In genomic region chr3:87508205-87508901, GRCm38 (mm10) we compare ENCODE assay signal across 8 mouse cellular contexts. TPM values are rescaled to one million over a fixed set of nuclear protein-coding genes. Genes with fewer than 3 reads are reported as not detected.
DNase-seq lines count a peak whose midpoint lies in the region; ATAC-seq lines count a peak whose summit lies in the region.

No protein-coding gene starts in this region.

- peak overlapping the region; percentile 16; the same call in 1 of the 2 replicates for H3K27ac ChIP-seq in heart, embryonic 13.5 days (replicated peaks)
- H3K27ac ChIP-seq in kidney, embryonic 16.5 days (ENCODE audit: low read length): no peak overlapping the region

- peak overlapping the region; percentile 32 for H3K4me3 ChIP-seq in heart, embryonic 13.5 days
- no peak overlapping the region for H3K4me3 ChIP-seq in kidney, embryonic 16.5 days (ENCODE audit: low read length)

- H3K4me2 ChIP-seq in heart, embryonic 13.5 days: peak overlapping the region; percentile 63
- peak overlapping the region; percentile 41 for H3K4me2 ChIP-seq in kidney, embryonic 16.5 days (replicated peaks; ENCODE audit: low read depth, low read length)

- 22% methylated on average over 17 of the region's 17 CpGs for WGBS in heart, embryonic 13.5 days
- 24% methylated on average over 17 of the region's 17 CpGs for WGBS in kidney, embryonic 16.5 days

- peaks cover 33% of the 10 kb centered on the region for H3K4me1 ChIP-seq in heart, embryonic 13.5 days
- 0 out of 2 replicates have a peak, but pooled peaks cover 4% of the 10 kb centered on the region for H3K4me1 ChIP-seq in kidney, embryonic 16.5 days (ENCODE audit: insufficient read depth, low read length)

- DNase-seq in CD4-positive helper T cell, adult 2 months (ENCODE audit: low read depth, low spot score): peak; percentile 84
- DNase-seq in brain, adult 2 months (ENCODE audit: low read depth, low spot score): peak; percentile 91
- DNase-seq in liver: peak; percentile 80
- peak; percentile 81 to 87 for DNase-seq in spleen, postnatal 36 days (ENCODE audit: low spot score in 2 of 2)

- peaks cover 20% of the 10 kb centered on the region for H3K27me3 ChIP-seq in heart, embryonic 13.5 days (replicated peaks)
- H3K27me3 ChIP-seq in kidney, embryonic 16.5 days (ENCODE audit: insufficient read depth, low read length): no peaks in the 10 kb centered on the region

- ATAC-seq in erythroblast, adult 5-6 weeks (replicated peaks; ENCODE audit: low FRiP score, poor library complexity, severe bottlenecking): peak; percentile 62; the same call in 1 of the 2 replicates
- ATAC-seq in heart, embryonic 13.5 days (ENCODE audit: extremely low read depth, insufficient number of reproducible peaks, low FRiP score, low TSS enrichment): no peak
- ATAC-seq in kidney, embryonic 16.5 days (ENCODE audit: low FRiP score, low TSS enrichment): peak; percentile 84
- ATAC-seq in monocyte, adult 5-6 weeks (replicated peaks; ENCODE audit: insufficient number of reproducible peaks, low FRiP score, low TSS enrichment, poor library complexity, severe bottlenecking): peak; percentile 60

- H3K9me3 ChIP-seq in heart, embryonic 13.5 days: no peaks in the 10 kb centered on the region
- H3K9me3 ChIP-seq in kidney, embryonic 16.5 days (ENCODE audit: low read length): no peaks in the 10 kb centered on the region

- peak overlapping the region; percentile 71 for H3K9ac ChIP-seq in heart, embryonic 13.5 days
- peak overlapping the region; percentile 27; the same call in 1 of the 2 replicates for H3K9ac ChIP-seq in kidney, embryonic 16.5 days (replicated peaks; ENCODE audit: low read length)

- no peaks in the 10 kb centered on the region for H3K36me3 ChIP-seq in heart, embryonic 13.5 days
- no peaks in the 10 kb centered on the region for H3K36me3 ChIP-seq in kidney, embryonic 16.5 days (ENCODE audit: insufficient read depth, low read length)

RNA-seq across cellular contexts. Expression of gene Etv3, which starts 16.9 kb away (rescaled TPM):
- 1.3 and 2.3 TPM in 2 replicates for total RNA-seq in erythroblast, adult 5-6 weeks (2015; ENCODE audit: low replicate concordance)
- total RNA-seq in erythroblast, adult 5-6 weeks (2017; ENCODE audit: low replicate concordance): 1.4 and 2.5 TPM in 2 replicates
- 8.7 and 10.0 TPM in 2 replicates for polyA plus RNA-seq in heart, embryonic 13.5 days (2015; fragmentation: Nextera tagmentation; extraction: Ambion mirVana)
- polyA plus RNA-seq in kidney, embryonic 16.5 days (2015; fragmentation: Nextera tagmentation; extraction: Ambion mirVana): 14.4 and 15.6 TPM in 2 replicates
- 33.2 to 39.3 TPM (median 38.3 TPM) in 3 replicates for total RNA-seq in monocyte, adult 5-6 weeks (2017)
